Mouse (Mus musculus): ENCODE measurements at regions not wholly inside any gene's neighbourhood (a gene's known extent, or its start where the extent isn't known, plus 50 kb on each side); places are given as distances from the start of the nearest gene placed in this dataset.

DNA sequence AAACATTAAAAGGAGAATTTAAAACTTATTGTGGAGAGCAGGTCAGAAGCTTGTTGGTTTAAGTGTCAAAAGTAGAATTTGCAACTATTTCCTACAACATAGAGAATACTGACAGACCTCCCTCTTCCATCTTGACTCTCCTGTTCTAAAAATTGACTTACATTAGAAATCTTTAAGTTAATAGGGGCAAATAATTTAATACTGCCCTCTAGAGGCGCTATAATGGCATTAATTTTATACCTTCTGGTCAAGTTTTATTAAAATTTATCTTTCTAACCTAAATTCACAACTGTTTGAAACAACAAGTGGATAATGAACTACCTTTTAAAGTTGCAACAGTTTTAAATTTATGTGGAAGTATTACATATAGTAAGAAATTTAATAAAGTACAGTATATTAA lies 587.5 kb upstream of the Arrdc3 start:
- ATAC-seq (ENCODE audit: low read depth): no peak
- Histone ChIP-seq H3K9me3 (ENCODE audit: control insufficient read depth, low read length) (no peaks in the 10 kb centered on the region), H3K9ac (replicated peaks; ENCODE audit: low read depth, low read length) (no peak overlapping the region), H3K4me2 (ENCODE audit: low read depth, low read length) (no peak overlapping the region), H3K4me3 (ENCODE audit: low read depth, low read length) (no peak overlapping the region), H3K36me3 (ENCODE audit: control insufficient read depth, insufficient read depth, low read length) (no peaks in the 10 kb centered on the region), H3K27me3 (ENCODE audit: control insufficient read depth, insufficient read depth, low read length) (no peaks in the 10 kb centered on the region), H3K27ac (ENCODE audit: low read depth, low read length) (no peak overlapping the region), H3K4me1 (ENCODE audit: control insufficient read depth, insufficient read depth, low read length) (no peaks in the 10 kb centered on the region)
- WGBS: 11% methylated on average over 1 of the region's 1 CpGs

DNA sequence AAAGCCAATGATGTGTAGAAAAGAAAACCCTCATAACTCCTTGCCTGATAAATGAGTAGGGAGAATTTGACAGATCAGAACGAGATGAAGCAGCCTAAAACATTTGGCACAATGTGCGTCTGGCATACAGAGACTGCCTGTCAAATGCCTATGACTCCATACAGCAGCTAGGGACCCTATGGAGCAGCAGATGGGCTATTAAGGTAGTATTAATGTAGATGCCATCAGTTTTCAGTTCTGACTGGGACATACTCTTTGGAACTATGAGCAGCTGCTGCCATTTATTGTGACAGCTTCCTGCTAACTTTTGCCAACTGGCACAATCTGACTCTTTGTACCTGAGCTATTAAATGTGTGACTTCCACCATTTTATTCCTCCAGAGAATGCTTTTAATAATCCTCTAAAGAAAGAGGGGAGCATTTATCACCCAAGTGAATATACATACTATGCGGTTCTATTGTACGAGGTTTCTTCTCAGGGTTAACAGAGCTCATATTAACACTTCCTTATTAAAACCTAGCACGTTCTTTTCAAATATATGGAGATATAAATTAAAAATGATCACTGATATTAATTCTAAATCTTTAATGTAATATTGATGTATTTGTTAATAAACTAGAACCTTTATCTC lies 549.0 kb upstream of the Arrdc3 start:
- no peaks in the 10 kb centered on the region for H3K9me3 ChIP-seq (ENCODE audit: control insufficient read depth, low read length)
- 42% methylated on average over 5 of the region's 5 CpGs for WGBS
- H3K9ac ChIP-seq (replicated peaks; ENCODE audit: low read depth, low read length): no peak overlapping the region
- no peaks in the 10 kb centered on the region for H3K4me1 ChIP-seq (ENCODE audit: control insufficient read depth, insufficient read depth, low read length)
- H3K36me3 ChIP-seq (ENCODE audit: control insufficient read depth, insufficient read depth, low read length): no peaks in the 10 kb centered on the region
- H3K27ac ChIP-seq (ENCODE audit: low read depth, low read length): no peak overlapping the region
- no peak overlapping the region for H3K4me3 ChIP-seq (ENCODE audit: low read depth, low read length)
- H3K27me3 ChIP-seq (ENCODE audit: control insufficient read depth, insufficient read depth, low read length): no peaks in the 10 kb centered on the region
- H3K4me2 ChIP-seq (ENCODE audit: low read depth, low read length): no peak overlapping the region
- ATAC-seq (ENCODE audit: low read depth): peak; percentile 95

DNA sequence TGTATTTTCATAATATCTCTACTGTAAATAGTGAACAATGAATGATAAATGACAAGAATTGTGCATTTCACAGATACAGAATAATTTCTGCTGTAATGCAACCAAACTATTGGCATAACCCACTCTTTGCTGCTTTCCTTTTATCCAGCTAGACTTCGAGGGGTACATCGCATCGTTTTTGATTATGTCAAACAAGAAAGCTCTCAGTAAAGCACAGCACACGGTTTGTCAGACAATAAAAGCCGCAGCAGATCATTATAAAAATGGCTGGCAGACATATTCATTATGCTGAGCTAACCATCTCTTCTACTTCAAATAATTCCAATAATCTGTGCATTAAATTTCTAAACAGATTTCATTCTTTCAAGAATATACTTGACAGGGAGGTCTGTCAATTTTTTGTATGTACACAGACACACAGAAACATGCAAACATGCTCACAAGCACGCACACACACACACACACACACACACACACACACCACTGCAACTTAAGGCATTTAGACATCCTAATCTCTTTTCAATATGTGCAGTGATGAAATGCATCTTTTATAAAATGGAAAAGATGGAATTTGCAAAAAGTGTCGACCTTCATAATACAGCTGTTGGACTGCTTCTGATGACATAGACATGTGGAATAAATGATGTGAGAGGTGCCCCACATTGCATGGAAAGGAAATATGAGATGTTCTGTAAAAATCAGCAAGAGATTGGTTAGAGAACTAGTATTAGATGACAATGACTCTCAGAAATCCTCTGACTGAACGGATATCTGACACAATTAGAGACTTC lies 548.1 kb upstream of the Arrdc3 start:
- H3K36me3 ChIP-seq (ENCODE audit: control insufficient read depth, insufficient read depth, low read length): no peaks in the 10 kb centered on the region
- H3K4me1 ChIP-seq (ENCODE audit: control insufficient read depth, insufficient read depth, low read length): no peaks in the 10 kb centered on the region
- no peak overlapping the region for H3K27ac ChIP-seq (ENCODE audit: low read depth, low read length)
- H3K9me3 ChIP-seq (ENCODE audit: control insufficient read depth, low read length): no peaks in the 10 kb centered on the region
- no peak overlapping the region for H3K9ac ChIP-seq (replicated peaks; ENCODE audit: low read depth, low read length)
- no peak overlapping the region for H3K4me3 ChIP-seq (ENCODE audit: low read depth, low read length)
- 64% methylated on average over 8 of the region's 8 CpGs for WGBS
- no peak overlapping the region for H3K4me2 ChIP-seq (ENCODE audit: low read depth, low read length)
- no peak for ATAC-seq (ENCODE audit: low read depth)
- no peaks in the 10 kb centered on the region for H3K27me3 ChIP-seq (ENCODE audit: control insufficient read depth, insufficient read depth, low read length)

DNA sequence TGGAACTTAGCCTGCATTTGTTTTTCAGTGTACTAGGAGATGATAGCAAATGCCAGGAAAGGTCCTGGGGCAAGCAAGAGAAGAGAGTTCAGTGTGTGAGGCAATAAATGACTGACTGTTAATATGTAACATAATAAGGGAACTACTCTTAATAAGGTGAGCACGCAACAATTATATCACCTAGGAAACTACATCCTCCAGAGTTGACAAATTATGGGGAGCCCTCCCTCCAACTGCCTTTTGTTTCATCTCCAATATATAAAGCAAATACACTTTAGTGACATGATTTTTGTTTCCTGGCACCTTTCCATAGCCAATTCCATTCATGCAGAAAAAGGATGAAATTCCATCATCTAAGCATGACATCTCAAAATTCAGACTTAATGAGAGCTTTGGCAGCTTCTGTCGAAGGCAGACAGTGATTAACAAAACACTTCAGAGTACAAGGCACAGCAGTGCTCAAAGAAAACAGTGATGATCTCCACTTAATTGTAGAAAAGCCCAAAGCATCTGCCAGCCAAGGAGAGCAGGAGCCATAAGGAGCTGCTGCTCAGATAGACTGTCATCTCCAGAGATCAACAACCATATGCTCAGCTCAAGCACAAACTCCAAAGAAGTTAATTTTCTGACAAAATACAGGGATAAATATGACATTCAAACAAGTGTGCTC lies 536.1 kb upstream of the Arrdc3 start:
- 50% methylated on average over 2 of the region's 2 CpGs for WGBS
- no peak for ATAC-seq (ENCODE audit: low read depth)
- Histone ChIP-seq H3K9me3 (ENCODE audit: control insufficient read depth, low read length) (no peaks in the 10 kb centered on the region), H3K9ac (replicated peaks; ENCODE audit: low read depth, low read length) (no peak overlapping the region), H3K27me3 (ENCODE audit: control insufficient read depth, insufficient read depth, low read length) (no peaks in the 10 kb centered on the region), H3K4me2 (ENCODE audit: low read depth, low read length) (no peak overlapping the region), H3K4me1 (ENCODE audit: control insufficient read depth, insufficient read depth, low read length) (no peaks in the 10 kb centered on the region), H3K4me3 (ENCODE audit: low read depth, low read length) (no peak overlapping the region), H3K27ac (ENCODE audit: low read depth, low read length) (no peak overlapping the region), H3K36me3 (ENCODE audit: control insufficient read depth, insufficient read depth, low read length) (no peaks in the 10 kb centered on the region)

DNA sequence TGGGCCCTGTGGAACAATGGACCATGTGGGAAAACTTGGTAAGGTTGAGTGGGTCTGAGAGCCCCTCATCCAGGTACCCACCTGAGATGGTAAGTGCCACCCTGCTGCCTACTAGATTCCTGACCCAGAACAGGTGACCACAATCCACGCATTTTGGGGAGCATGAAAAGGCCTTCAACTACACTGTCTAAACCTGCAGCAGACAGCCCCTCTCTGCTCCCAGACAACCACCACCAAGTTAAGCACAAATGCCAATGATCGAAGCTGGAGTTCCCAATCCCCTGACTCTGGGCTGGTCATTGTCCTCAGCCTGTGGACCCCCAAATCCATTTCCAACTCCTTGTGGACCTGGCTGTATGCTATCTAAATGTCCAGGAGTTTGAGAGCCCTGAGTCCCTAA lies 517.2 kb upstream of the Arrdc3 start:
- H3K36me3 ChIP-seq (ENCODE audit: control insufficient read depth, insufficient read depth, low read length): no peaks in the 10 kb centered on the region
- no peaks in the 10 kb centered on the region for H3K27me3 ChIP-seq (ENCODE audit: control insufficient read depth, insufficient read depth, low read length)
- H3K4me3 ChIP-seq (ENCODE audit: low read depth, low read length): no peak overlapping the region
- WGBS: 95% methylated on average over 2 of the region's 2 CpGs
- no peaks in the 10 kb centered on the region for H3K9me3 ChIP-seq (ENCODE audit: control insufficient read depth, low read length)
- no peaks in the 10 kb centered on the region for H3K4me1 ChIP-seq (ENCODE audit: control insufficient read depth, insufficient read depth, low read length)
- H3K4me2 ChIP-seq (ENCODE audit: low read depth, low read length): no peak overlapping the region
- no peak overlapping the region for H3K27ac ChIP-seq (ENCODE audit: low read depth, low read length)
- no peak overlapping the region for H3K9ac ChIP-seq (replicated peaks; ENCODE audit: low read depth, low read length)
- ATAC-seq (ENCODE audit: low read depth): no peak

DNA sequence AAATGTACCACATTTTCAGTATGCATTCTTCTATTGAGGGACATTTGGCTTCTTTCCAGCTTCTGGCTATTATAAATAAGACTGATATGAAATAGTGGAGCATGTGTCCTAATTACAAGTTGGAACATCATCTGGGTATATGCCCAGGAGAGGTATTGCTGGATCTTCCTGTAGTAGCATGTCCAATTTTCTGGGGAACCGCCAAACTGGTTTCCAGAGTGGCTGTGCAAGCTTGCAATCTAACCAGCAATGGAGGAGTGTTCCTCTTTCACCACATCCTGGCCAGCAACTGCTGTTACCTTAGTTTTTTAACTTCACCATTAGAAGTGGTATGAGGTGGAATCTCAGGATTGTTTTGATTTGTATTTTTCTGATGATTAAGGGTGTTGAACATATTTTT lies 512.7 kb upstream of the Arrdc3 start:
- 81% methylated on average over 1 of the region's 1 CpGs for WGBS
- Histone ChIP-seq H3K4me2 (ENCODE audit: low read depth, low read length) (no peak overlapping the region), H3K9me3 (ENCODE audit: control insufficient read depth, low read length) (no peaks in the 10 kb centered on the region), H3K27ac (ENCODE audit: low read depth, low read length) (no peak overlapping the region), H3K9ac (replicated peaks; ENCODE audit: low read depth, low read length) (no peak overlapping the region), H3K27me3 (ENCODE audit: control insufficient read depth, insufficient read depth, low read length) (no peaks in the 10 kb centered on the region), H3K36me3 (ENCODE audit: control insufficient read depth, insufficient read depth, low read length) (no peaks in the 10 kb centered on the region), H3K4me1 (ENCODE audit: control insufficient read depth, insufficient read depth, low read length) (no peaks in the 10 kb centered on the region), H3K4me3 (ENCODE audit: low read depth, low read length) (no peak overlapping the region)
- no peak for ATAC-seq (ENCODE audit: low read depth)

DNA sequence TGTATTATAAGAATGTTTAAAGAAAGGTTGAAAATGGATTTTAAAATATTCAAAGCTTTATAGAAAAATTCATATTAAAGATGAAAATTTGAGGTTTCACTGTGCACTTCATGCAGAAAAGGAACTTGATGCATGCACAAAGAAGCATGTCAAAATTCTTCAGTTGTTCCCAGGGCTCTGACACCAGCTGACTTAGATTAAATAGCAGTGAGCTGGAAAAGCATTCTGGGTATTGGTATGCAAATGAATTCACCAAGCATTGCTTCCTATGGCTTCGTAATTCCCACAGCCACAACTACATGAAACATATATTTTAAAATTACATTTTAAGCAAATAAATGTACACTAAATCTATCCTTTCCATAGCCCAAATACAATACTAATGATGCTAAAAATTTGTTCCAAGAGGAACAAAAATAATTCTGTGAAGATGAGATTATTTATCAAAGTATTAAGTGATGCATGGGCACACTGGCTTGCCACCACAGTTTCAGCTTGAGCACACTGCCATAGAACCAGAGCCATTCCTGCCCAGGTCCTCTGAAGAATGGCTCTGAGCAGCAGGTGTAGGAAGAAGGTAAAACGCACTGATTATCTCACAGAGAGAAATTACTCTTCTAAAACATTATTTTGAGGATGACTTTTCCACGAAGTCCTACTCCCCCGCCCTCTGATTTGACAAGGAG lies 501.8 kb upstream of the Arrdc3 start:
- 72% methylated on average over 4 of the region's 4 CpGs for WGBS
- Histone ChIP-seq H3K9ac (replicated peaks; ENCODE audit: low read depth, low read length) (no peak overlapping the region), H3K27me3 (ENCODE audit: control insufficient read depth, insufficient read depth, low read length) (no peaks in the 10 kb centered on the region), H3K4me2 (ENCODE audit: low read depth, low read length) (no peak overlapping the region), H3K27ac (ENCODE audit: low read depth, low read length) (no peak overlapping the region), H3K4me1 (ENCODE audit: control insufficient read depth, insufficient read depth, low read length) (no peaks in the 10 kb centered on the region), H3K9me3 (ENCODE audit: control insufficient read depth, low read length) (no peaks in the 10 kb centered on the region), H3K4me3 (ENCODE audit: low read depth, low read length) (no peak overlapping the region), H3K36me3 (ENCODE audit: control insufficient read depth, insufficient read depth, low read length) (no peaks in the 10 kb centered on the region)
- ATAC-seq (ENCODE audit: low read depth): no peak

DNA sequence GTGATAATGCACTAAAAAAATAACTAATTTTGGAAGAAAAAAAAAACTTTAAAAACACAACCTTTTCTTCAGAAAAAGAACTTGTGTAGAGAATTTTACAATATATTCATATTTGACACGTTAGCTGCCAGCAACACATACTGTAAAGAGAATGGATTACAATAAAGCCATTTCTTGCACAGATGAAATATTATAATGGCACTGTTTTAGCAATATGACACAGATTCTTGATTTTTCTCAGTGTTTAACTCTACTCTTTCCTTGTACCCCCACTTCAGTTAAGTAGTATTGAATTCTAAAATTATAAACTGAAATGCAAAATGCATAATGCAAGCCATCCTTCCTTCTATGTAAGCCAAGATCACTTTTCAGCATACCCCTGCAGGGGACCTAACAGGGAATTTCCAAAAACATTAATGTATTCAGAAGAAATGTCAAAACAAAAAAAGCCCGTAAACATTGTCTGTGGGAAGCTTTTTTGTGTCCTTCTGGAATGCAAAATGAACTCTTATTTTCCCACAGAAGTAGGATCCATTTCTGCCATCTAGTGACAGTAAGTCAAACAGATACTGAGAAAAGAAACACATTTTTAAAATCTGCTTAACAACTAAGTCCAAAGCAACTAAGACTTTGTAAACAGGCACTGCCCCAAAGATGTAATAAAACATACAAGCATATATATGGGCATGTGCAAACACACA lies 501.1 kb upstream of the Arrdc3 start:
- 71% methylated on average over 2 of the region's 2 CpGs for WGBS
- no peak for ATAC-seq (ENCODE audit: low read depth)
- no peak overlapping the region for H3K4me2 ChIP-seq (ENCODE audit: low read depth, low read length)

More for the DNA sequence above, 501.1 kb upstream of the Arrdc3 start:
- H3K4me3 ChIP-seq (ENCODE audit: low read depth, low read length): no peak overlapping the region
- H3K36me3 ChIP-seq (ENCODE audit: control insufficient read depth, insufficient read depth, low read length): no peaks in the 10 kb centered on the region
- H3K27me3 ChIP-seq (ENCODE audit: control insufficient read depth, insufficient read depth, low read length): no peaks in the 10 kb centered on the region
- no peak overlapping the region for H3K9ac ChIP-seq (replicated peaks; ENCODE audit: low read depth, low read length)
- no peaks in the 10 kb centered on the region for H3K4me1 ChIP-seq (ENCODE audit: control insufficient read depth, insufficient read depth, low read length)
- no peak overlapping the region for H3K27ac ChIP-seq (ENCODE audit: low read depth, low read length)
- no peaks in the 10 kb centered on the region for H3K9me3 ChIP-seq (ENCODE audit: control insufficient read depth, low read length)
